Mouse (Mus musculus): ENCODE data around the gene Gm10320.
A peak's percentile ranks its signal among the peaks of the same experiment; 100 is the strongest.

DNA sequence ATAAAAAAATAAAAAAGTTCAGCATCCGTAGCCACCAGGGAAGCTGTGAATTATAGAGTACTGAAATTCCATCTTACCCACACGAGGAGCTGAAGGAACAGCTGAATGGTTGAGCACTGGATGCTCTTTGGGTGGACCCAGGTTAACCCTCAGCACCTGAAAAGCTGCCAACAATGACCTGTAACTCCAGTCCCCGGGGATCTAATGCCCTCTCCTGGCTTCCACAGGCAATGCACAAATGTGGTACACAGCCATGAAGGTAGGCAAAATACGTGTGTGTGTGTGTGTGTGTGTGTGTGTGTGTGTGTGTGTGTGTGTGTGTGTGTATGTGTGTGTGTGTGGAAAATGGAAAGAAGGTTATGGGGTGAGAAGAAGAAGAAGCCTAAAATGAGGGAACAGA lies 30.3 kb downstream of the Gm10320 start:
- 0 out of 2 replicates have a peak, but pooled peaks have one; percentile 22 for TF ChIP-seq CTCF (IDR thresholded peaks at IDR 0.05)
- no peak for TF ChIP-seq EP300 (IDR thresholded peaks at IDR 0.05)
